Mouse (Mus musculus): Measurements from ENCODE around the gene Slc8b1. TPM values are rescaled to one million over a fixed set of nuclear protein-coding genes. Genes with fewer than 3 reads are reported as not detected.

Slc8b1 gene
- polyA plus RNA-seq, 1 experiment from 2014 or later = 5.9 TPM

DNA sequence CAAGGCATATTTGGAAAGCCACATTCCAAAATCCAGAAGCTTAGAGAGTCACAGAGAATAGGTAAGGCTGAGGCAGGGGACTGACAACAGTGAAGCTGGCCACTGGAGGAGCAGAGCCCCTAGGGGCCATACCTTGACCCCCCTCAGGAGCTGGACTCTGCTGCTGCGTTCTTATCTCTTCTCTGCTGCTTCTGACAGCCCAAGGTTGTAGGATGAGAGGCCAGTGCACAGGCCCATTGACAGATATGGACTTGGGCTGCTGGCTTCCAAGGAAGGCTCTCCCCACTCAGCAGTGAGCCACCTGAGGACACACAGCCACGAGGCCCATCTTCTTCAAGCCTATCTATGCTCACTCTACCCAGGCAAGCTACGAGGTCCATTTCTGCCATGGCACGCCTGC, 58.0 kb downstream of the Slc8b1 start:
- no peak for ATAC-seq (ENCODE audit: insufficient number of reproducible peaks, insufficient read depth, low FRiP score, low TSS enrichment, low read depth)
- Histone ChIP-seq H3K9ac (no peak overlapping the region), H3K4me1 (peaks cover 72% of the 10 kb centered on the region), H3K36me3 (0 out of 2 replicates have a peak, but pooled peaks cover 3% of the 10 kb centered on the region), H3K4me2 (no peak overlapping the region), H3K4me3 (no peak overlapping the region), H3K9me3 (no peaks in the 10 kb centered on the region), H3K27ac (peak overlapping the region; percentile 94), H3K27me3 (no peaks in the 10 kb centered on the region)
- 80% methylated on average over 4 of the region's 4 CpGs for WGBS

DNA sequence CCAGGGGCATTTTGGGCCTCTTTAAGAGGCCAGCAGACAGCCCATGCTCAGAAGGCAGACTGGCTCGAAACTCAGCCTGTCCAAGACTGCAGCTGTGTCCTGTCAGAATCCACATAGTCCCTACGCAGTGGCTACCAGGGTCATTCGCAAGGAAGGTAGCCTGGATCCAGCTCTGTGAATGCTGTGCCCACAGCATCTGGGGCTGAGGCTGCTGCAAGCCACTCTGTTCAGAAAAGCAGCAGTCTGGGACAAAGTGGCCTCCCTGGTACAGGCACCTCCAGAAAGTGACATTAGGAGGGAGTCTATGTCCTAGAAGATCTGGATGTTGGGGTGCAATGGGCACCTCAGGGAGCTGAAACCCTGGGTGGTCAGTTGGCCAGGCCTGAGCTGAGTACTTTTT, 58.8 kb downstream of the Slc8b1 start:
- Histone ChIP-seq H3K4me3 (no peak overlapping the region), H3K36me3 (0 out of 2 replicates have a peak, but pooled peaks cover 3% of the 10 kb centered on the region), H3K27me3 (no peaks in the 10 kb centered on the region), H3K4me2 (no peak overlapping the region), H3K9me3 (no peaks in the 10 kb centered on the region), H3K9ac (no peak overlapping the region), H3K4me1 (peaks cover 67% of the 10 kb centered on the region), H3K27ac (no peak overlapping the region)
- WGBS = 90% methylated on average over 3 of the region's 3 CpGs
- no peak for ATAC-seq (ENCODE audit: insufficient number of reproducible peaks, insufficient read depth, low FRiP score, low TSS enrichment, low read depth)

DNA sequence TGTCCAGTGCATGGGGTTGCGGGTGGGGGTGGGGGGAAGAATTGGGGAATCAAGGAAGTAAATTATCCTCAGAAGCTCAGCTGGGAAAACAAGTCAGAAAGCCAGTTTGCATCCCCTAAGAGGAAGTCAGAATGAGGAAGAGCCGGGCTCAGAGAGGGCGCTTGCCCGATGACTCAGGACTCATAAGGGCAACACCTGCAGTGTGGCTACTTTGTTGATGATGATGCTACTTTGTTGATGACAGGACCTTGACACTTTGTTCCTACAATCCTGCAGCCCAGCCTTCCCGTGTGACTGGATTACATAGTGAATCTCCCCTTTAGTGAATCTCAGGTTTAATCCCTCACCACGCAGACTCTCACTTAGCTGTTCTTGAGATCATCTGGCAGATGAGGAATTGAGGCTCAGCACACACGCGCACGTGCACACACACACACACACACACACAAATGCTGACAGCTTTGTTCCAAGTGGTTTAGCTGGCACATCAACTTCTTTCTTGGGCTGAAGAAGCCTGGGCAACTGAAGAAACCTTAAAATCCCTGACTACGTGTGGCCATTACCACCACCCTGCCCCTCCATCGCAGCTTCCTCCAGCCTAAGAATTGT, 59.4 kb downstream of the Slc8b1 start:
- Histone ChIP-seq H3K4me3 (no peak overlapping the region), H3K36me3 (0 out of 2 replicates have a peak, but pooled peaks cover 3% of the 10 kb centered on the region), H3K4me2 (no peak overlapping the region), H3K9ac (no peak overlapping the region), H3K4me1 (peaks cover 61% of the 10 kb centered on the region), H3K27ac (peak overlapping the region; percentile 45; the same call in 1 of the 2 replicates), H3K27me3 (no peaks in the 10 kb centered on the region), H3K9me3 (no peaks in the 10 kb centered on the region)
- no peak for ATAC-seq (ENCODE audit: insufficient number of reproducible peaks, insufficient read depth, low FRiP score, low TSS enrichment, low read depth)
- WGBS = 83% methylated on average over 11 of the region's 11 CpGs

DNA sequence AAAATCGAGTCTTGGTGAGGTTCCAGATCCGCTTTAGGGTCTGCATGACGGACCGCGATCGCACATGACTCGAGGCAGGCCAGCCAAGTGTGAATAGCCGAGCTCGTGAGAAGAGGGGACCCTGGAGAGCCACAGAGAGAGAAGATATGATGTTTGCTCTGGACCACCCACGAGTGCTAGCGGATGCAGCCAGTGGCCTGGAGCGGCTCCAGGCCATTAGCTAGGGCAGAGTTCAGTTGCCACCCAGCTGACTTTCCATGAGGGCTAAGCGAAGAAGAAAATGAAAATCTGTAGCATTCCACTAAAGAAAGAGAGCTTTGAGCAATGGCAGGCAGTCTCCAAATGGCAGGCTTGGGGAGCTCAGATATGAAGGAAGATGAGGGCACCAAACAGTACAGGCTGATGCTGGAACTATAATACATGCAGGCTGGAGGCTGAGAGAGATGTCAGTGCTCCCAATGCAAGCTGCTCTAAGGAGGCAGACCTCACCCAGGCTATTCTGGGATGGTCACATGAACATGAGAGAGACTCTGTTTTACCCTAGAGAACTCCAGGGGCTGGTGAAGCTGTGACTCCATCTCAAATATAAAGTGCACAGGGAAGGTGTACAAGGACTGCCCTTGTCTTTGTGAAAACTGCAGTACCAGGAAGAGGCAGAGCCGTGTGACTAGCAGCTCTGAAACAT, 60.2 kb downstream of the Slc8b1 start:
- Histone ChIP-seq H3K9me3 (no peaks in the 10 kb centered on the region), H3K4me1 (peaks cover 53% of the 10 kb centered on the region), H3K4me2 (no peak overlapping the region), H3K4me3 (no peak overlapping the region), H3K27ac (peak overlapping the region; percentile 45), H3K36me3 (0 out of 2 replicates have a peak, but pooled peaks cover 3% of the 10 kb centered on the region), H3K27me3 (no peaks in the 10 kb centered on the region), H3K9ac (no peak overlapping the region)
- WGBS = 58% methylated on average over 14 of the region's 14 CpGs
- ATAC-seq (ENCODE audit: insufficient number of reproducible peaks, insufficient read depth, low FRiP score, low TSS enrichment, low read depth) = no peak

DNA sequence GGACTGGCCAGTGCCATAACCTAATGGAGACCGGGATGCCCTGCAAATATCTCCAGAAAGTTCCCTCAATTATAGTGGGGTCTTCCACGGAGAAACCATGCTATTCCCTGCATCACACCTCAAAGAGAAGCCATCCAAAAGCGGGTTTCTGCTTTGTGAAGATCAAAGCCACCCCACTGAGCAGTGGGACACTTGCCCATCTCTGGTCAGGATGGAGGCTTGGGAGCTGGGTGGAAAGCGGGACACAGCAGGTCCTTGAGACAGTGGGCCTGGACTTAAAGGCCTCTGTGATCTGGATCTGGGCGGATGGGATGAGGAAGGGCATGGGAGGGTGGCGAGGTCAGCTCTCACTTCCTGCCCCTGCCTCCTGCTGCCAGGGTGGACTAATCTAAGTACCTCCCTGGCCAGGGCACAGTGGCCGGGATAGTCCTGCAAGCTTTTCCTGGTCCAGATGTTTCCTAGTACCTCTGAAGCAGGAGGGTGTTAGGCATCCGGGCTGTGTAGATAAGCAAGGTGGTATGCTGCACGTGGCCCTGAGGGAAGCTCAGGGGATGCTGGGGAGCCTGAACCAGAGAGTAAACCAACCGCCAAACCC, 63.6 kb downstream of the Slc8b1 start:
- H3K27me3 ChIP-seq = no peaks in the 10 kb centered on the region
- no peak overlapping the region for H3K27ac ChIP-seq
- no peak overlapping the region for H3K4me2 ChIP-seq
- WGBS = 76% methylated on average over 10 of the region's 10 CpGs
- no peak overlapping the region for H3K4me3 ChIP-seq
- H3K9me3 ChIP-seq = no peaks in the 10 kb centered on the region
- peaks cover 44% of the 10 kb centered on the region for H3K4me1 ChIP-seq
- no peak overlapping the region for H3K9ac ChIP-seq
- ATAC-seq (ENCODE audit: insufficient number of reproducible peaks, insufficient read depth, low FRiP score, low TSS enrichment, low read depth) = no peak
- H3K36me3 ChIP-seq = 0 out of 2 replicates have a peak, but pooled peaks cover 3% of the 10 kb centered on the region

DNA sequence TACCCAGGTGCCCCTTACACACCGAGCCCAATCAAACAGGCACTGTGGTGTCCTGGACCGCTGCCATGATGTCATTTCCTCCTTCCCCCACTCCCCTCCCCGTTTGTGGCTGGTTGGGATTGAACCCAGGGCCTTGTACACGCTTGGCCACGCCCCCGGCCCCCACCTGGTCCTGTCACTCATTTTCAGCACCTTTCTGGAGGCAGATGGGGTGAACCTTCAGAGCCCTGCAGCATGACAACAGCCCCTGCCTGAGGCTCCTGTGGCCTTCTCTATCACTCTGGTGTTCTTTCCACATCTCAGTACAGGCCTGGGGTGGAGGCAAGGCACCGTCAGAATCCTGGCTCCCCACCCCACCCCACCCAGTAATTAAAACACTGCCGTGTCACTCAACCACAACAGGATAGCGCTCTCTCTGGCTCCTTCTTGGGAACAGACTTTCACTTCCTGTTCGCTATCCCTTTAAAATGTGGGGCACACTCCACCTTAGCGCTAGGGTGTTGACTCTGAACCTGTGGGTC, 65.9 kb downstream of the Slc8b1 start:
- Histone ChIP-seq H3K27ac (no peak overlapping the region), H3K4me1 (peaks cover 33% of the 10 kb centered on the region)
- ATAC-seq (ENCODE audit: insufficient number of reproducible peaks, insufficient read depth, low FRiP score, low TSS enrichment, low read depth) = no peak

DNA sequence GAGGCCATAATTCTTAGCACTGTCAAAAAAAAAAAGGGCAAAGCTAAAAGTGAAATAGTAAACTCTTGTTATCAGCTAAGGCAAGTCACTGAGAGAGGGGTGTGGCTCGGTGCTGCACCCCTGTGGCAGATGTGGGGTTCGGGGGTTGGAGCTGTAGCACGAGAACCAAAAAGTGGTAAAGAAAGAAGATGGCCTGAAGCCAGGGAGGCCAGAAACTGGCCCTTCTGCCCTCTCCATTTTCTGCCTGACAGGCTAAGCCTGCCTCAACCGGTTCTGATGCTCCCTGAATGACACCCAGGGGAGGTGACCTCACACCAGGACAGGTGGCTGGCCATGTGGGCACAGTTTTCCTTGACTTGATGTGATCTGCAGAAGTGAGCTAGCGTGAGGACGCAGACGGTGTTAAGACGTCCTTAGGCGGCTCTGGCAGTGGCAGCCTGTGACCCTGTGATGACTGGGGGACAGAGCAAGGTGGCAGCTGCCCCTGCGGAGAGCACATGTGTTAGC, 67.0 kb downstream of the Slc8b1 start:
- Histone ChIP-seq H3K4me2 (no peak overlapping the region), H3K27me3 (no peaks in the 10 kb centered on the region), H3K4me3 (no peak overlapping the region), H3K9ac (no peak overlapping the region), H3K36me3 (peaks cover 23% of the 10 kb centered on the region), H3K27ac (peak overlapping the region; percentile 78), H3K9me3 (no peaks in the 10 kb centered on the region), H3K4me1 (peaks cover 33% of the 10 kb centered on the region)
- 48% methylated on average over 10 of the region's 10 CpGs for WGBS
- no peak for ATAC-seq (ENCODE audit: insufficient number of reproducible peaks, insufficient read depth, low FRiP score, low TSS enrichment, low read depth)

More for the DNA sequence above, 65.9 kb downstream of the Slc8b1 start:
- Histone ChIP-seq H3K4me2 (no peak overlapping the region), H3K9me3 (no peaks in the 10 kb centered on the region), H3K4me3 (no peak overlapping the region), H3K36me3 (peaks cover 17% of the 10 kb centered on the region), H3K9ac (no peak overlapping the region), H3K27me3 (no peaks in the 10 kb centered on the region)
- 76% methylated on average over 11 of the region's 11 CpGs for WGBS

DNA sequence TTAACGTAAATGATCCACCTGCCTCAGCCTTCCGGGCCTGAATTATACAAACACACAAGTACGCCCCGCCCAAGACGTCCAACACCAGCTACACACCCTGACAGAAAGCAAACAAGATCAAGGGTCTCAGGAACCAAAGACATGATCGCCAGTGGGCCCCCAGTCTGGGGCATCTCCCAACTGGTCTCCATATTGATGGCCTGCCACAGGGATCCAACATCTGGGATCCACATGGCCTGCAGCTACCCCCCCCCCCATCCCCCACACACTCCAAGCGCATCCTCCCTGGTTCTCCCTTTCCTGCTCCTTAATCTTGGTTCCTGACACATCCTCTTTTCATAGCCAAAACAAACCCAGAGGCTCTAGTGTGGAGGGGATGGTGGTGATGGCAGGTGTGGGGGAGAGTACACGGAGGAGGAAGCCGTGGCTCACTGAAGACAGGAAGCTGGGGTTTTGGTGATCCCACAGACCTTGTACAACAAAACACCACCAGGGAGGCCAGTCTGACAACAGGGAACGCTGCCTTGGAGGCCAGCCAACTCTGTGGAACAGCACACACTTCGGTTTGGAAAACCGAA, 67.6 kb downstream of the Slc8b1 start:
- Histone ChIP-seq H3K9ac (peak overlapping the region; percentile 27; the same call in 1 of the 2 replicates), H3K4me1 (peaks cover 33% of the 10 kb centered on the region), H3K4me2 (peak overlapping the region; percentile 24), H3K36me3 (peaks cover 27% of the 10 kb centered on the region), H3K4me3 (no peak overlapping the region), H3K27me3 (no peaks in the 10 kb centered on the region), H3K27ac (peak overlapping the region; percentile 78), H3K9me3 (no peaks in the 10 kb centered on the region)
- ATAC-seq (ENCODE audit: insufficient number of reproducible peaks, insufficient read depth, low FRiP score, low TSS enrichment, low read depth) = no peak
- WGBS = 27% methylated on average over 12 of the region's 12 CpGs

DNA sequence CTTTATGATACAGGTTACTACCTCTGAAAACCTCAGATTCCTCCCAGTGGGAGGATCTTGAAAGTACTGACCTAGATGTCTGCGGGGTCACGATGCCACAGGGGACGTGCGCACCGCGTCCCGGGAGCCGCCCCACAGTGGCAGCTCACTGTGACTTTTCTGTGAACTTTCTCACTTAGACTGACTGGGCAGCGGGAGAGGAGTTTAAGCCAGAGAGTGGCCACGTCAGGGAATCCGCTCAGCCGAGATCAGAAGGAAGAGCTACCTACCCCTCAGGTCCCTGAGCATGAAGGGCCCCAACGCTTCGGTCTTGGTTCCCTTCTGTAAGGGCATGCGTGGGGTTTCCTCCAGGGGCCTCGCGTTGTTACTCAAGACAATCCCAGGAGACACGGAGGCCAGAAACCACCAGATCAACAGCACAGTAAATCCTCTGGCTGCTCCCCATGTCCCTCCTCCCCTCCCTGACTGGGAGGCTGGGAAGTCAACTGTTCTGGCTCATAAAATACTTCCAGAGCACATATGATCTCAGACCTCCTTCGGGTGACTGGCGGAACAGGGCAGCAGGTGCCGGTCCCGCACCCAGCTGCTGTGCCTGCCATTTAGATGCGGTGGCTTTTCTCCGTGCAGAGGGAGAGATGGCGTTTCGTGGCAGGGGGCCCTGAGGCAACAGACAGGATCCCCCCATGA, 68.4 kb downstream of the Slc8b1 start:
- Histone ChIP-seq H3K9me3 (no peaks in the 10 kb centered on the region), H3K9ac (peak overlapping the region; percentile 27; the same call in 1 of the 2 replicates), H3K4me2 (peak overlapping the region; percentile 24), H3K27ac (peak overlapping the region; percentile 78), H3K36me3 (peaks cover 34% of the 10 kb centered on the region), H3K4me3 (no peak overlapping the region), H3K4me1 (peaks cover 33% of the 10 kb centered on the region), H3K27me3 (no peaks in the 10 kb centered on the region)
- WGBS = 40% methylated on average over 26 of the region's 26 CpGs
- no peak for ATAC-seq (ENCODE audit: insufficient number of reproducible peaks, insufficient read depth, low FRiP score, low TSS enrichment, low read depth)

DNA sequence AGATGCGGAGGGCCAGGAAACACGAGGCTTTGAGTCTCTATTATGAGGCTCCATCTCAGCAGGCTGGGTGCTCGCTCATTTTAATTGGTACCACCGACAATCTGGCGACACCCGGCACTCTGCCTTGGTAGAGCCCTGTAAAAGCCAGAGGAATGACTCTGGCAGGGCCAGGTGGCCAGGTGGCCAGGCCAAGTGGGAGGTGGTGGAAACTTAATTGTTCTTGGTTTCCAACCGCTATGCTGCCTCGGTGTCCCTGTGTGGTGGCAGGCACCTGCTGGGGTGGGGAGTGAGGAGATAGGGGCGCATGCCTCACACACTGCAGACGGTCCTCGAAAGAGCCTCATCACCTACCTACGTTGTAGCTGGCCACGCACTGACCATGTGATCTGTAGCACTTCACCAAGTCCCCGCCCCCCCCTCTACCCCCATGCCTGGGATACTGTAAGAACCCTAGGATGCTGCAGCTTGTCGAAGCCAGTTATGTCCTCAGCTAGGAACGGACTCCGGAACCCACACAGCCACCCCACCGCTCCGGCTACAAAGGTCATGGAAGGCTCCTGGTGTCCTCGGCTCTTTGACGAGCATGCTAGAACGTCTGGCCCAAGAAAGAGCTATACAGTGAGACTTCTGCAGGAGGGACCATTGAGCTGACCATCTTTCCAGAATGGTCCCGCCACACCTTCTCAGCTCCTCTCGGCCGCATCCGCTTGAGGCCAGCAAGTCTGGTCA, 69.1 kb downstream of the Slc8b1 start:
- Histone ChIP-seq H3K27me3 (no peaks in the 10 kb centered on the region), H3K9ac (no peak overlapping the region), H3K27ac (peak overlapping the region; percentile 78; the same call in 1 of the 2 replicates), H3K4me3 (no peak overlapping the region), H3K4me2 (peak overlapping the region; percentile 24; the same call in 1 of the 2 replicates), H3K4me1 (peaks cover 38% of the 10 kb centered on the region), H3K36me3 (peaks cover 39% of the 10 kb centered on the region), H3K9me3 (no peaks in the 10 kb centered on the region)
- no peak for ATAC-seq (ENCODE audit: insufficient number of reproducible peaks, insufficient read depth, low FRiP score, low TSS enrichment, low read depth)
- 86% methylated on average over 26 of the region's 26 CpGs for WGBS
